Mouse (Mus musculus) ZHBTc4 (cell line): ENCODE results near the gene Elob.

Experiments used
- DNase-seq: peaks from one replicate; pipeline ENCODE4 v3.0.0-alpha.2; 2011; ENCODE audit warnings: low read depth, low spot score

The Elob gene

DNA sequence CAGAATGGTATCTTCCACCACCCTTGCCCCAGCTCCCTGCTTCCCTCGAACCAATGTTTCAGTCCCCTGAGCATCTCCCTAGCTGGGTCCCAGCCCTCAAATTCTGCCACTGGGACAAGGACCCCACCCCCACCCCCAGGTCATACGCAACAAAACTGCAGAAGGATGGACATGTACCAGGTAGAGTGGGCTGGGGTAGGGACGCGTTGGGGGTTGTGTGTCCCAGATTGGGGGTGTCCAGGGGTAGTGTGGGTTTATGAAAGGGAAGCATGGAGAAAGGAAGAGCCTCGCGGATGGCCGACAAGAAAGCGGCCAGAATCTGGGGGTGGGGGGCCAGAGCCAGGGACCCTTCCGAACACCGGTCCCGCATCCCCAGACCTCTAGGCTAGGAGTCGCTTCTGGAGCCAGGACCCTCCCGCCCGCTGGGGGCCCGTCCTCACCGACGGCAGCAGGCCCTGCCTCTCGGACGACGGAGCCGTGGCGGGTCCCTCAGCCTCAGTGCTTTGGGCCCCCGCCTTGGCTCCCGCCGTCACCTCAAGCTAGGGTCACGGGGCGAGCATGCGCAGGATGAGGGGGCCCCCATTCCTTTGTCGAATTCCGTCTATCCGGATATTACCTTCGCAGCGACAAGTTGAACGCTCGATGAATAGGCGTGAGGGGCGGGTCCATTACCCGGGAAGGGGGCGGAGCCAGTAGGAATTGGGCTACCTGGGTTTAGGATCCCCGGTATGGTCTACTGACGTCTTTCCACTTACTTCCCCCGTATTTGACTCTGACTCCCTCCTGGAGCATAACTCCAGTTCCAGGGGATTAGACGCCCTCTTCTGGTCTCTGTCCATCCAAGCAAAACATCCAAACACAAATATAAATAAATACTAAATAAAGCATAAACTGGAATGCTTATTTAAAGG lies 43.1 kb downstream of the Elob start, which contains the start of gene Flywch2:
Gene Flywch2, minus strand, starts transcription at position 521 of the 911 bp plus-strand sequence.
- DNase-seq = peak; percentile 79

DNA sequence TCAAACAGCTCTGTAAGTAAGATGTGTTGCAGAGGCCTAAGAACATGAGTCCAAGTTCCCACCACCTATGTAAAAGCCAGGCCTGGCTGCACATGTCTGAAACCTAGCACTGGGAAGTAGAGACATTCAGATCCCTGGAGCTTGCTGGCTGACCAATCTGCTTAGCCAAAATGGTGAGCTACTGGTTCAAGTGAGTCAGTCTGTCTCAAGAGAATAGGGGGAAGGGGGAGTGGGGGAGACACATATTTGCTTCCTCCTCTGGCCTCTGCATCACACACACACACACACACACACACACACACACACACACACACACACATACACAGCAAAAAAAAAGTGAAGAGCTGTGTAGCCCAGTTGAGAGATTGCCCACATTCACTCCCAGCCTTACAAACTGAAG lies 45.6 kb downstream of the Elob start:
- DNase-seq = no peak

DNA sequence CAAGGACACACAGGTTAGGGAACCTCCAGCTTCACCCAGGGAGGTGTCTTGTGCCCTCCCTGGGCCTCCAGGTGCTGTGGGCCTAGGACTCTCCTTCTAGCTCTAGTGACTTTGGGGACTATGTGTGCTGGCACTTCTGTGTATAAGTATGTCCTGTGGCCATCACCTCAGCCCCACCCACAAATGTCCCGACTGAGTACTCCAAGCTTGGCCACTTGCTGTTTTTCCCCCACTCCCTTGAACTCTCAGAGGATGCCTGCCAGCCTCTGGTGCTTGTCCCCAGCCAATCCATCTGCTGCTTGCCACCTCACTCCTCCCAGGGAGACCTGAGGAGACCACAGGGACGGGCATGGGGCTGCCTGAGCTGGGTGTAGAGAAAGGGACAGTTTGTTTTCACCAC lies 50.5 kb downstream of the Elob start:
- no peak for DNase-seq

DNA sequence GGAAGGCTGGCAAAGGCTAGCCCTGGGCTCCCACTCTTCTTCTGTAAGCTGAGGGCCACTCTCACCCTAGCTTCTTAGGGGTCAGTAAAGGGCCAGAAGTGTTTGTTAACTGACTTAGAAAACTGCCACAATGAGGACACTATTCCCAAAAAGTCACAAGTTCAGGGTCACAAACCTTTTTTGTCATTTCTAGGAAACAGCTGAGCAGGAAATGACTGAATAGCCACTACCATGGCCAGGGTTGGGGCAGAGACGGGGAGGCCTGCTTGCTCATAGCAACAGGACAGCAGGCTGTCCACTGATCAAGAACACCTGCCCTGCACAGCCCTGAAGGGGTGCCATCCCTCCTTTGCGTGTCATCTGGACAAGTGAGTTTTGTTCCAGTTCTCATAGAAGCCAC lies 51.8 kb downstream of the Elob start:
- no peak for DNase-seq

DNA sequence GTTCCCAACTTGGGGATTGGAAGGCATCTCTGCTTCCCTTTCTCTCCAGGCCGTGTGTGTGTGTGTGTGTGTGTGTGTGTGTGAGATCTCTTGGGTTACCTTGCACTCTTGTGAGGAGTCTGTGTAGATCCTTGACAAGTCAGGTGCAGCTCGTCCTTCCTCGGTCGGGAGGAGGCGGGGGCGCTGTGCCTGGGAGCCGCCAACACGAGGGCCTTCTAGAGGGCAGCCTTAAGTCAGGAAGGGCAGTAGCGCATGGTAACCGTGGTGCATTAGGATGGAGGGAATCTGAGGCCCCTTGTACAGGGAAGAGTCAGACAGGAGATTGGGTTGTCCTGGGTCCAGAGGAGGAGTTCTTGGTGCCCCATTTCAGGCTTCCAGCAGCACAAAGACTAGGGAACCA lies 52.7 kb downstream of the Elob start:
- DNase-seq = no peak
